Mouse (Mus musculus) embryonic fibroblast, embryonic 13.5 days (primary cell): ENCODE measurements around the gene Dera. TPM values are rescaled to one million over a fixed set of nuclear protein-coding genes. Genes with fewer than 3 reads are reported as not detected.
A peak's percentile ranks its signal among the peaks of the same experiment; 100 is the strongest.

ENCODE experiments used
- H3K27ac ChIP-seq: 2 replicates; pipeline ENCODE4 v1.5.1; 2012; ENCODE audit warnings: low read length, control low read depth, inconsistent platforms; ENCODE audit not compliant: insufficient read depth
- H3K4me1 ChIP-seq: 2 replicates; pipeline ENCODE4 v1.6.1; 2011; ENCODE audit warnings: low read length; ENCODE audit not compliant: control insufficient read depth, insufficient read depth
- H3K4me3 ChIP-seq: 2 replicates; pipeline ENCODE4 v1.5.1; 2011; ENCODE audit warnings: mild to moderate bottlenecking, control low read depth, low read length; ENCODE audit not compliant: insufficient read depth
- CTCF ChIP-seq: IDR thresholded peaks from 2 replicates; pipeline ENCODE4 v1.5.1; 2011; ENCODE audit warnings: mild to moderate bottlenecking, control low read depth, low read length, moderate library complexity, borderline replicate concordance; ENCODE audit not compliant: insufficient read depth
- POLR2A ChIP-seq: IDR thresholded peaks from 2 replicates; pipeline ENCODE4 v1.6.1; 2011; ENCODE audit warnings: low read depth, mild to moderate bottlenecking, control low read depth, low read length, moderate library complexity
- polyA plus RNA-seq: library from polyadenylated mRNA; stranded (reverse); fragments of >200 nt; gene quantifications from 2 replicates; pipeline ENCODE4 v1.2.4, GENCODE M21; 2011; ENCODE audit warnings: low read depth; ENCODE audit not compliant: missing spikeins, insufficient read length

The Dera gene
- polyA plus RNA-seq, 1 experiment, result 24.4 TPM

- H3K4me1 ChIP-seq, result no peaks in the 10 kb centered on the region
- no peak overlapping the region for H3K4me3 ChIP-seq
- no peak overlapping the region for H3K27ac ChIP-seq
- TF ChIP-seq POLR2A (no peak), CTCF (peak; percentile 83; the same call in 1 of the 2 replicates)
These were observed 117.8 kb downstream of the Dera start for GRCm38 (mm10) chr6:137872055-137872735.

GRCm38 (mm10) chr6:137874471-137875244 lies 120.3 kb downstream of the Dera start:
- Histone ChIP-seq H3K4me3 (no peak overlapping the region), H3K27ac (no peak overlapping the region), H3K4me1 (no peaks in the 10 kb centered on the region)
- TF ChIP-seq POLR2A (no peak), CTCF (no peak)

GRCm38 (mm10) chr6:137885644-137886043 lies 131.3 kb downstream of the Dera start:
- H3K4me3 ChIP-seq, result no peak overlapping the region
- TF ChIP-seq POLR2A, result no peak
- TF ChIP-seq CTCF, result no peak
- H3K4me1 ChIP-seq, result no peaks in the 10 kb centered on the region
- H3K27ac ChIP-seq, result no peak overlapping the region

GRCm38 (mm10) chr6:137886210-137886979 lies 132.0 kb downstream of the Dera start:
- H3K4me1 ChIP-seq, result no peaks in the 10 kb centered on the region
- no peak for TF ChIP-seq POLR2A
- no peak overlapping the region for H3K4me3 ChIP-seq
- no peak overlapping the region for H3K27ac ChIP-seq

GRCm38 (mm10) chr6:137887258-137887657 lies 132.9 kb downstream of the Dera start:
- TF ChIP-seq POLR2A (no peak), CTCF (no peak)
- no peak overlapping the region for H3K4me3 ChIP-seq
- H3K27ac ChIP-seq, result no peak overlapping the region
- H3K4me1 ChIP-seq, result no peaks in the 10 kb centered on the region

GRCm38 (mm10) chr6:137897671-137898070 lies 143.3 kb downstream of the Dera start:
- no peak overlapping the region for H3K4me3 ChIP-seq
- no peak overlapping the region for H3K27ac ChIP-seq
- H3K4me1 ChIP-seq, result no peaks in the 10 kb centered on the region
- TF ChIP-seq POLR2A (no peak), CTCF (no peak)

- Histone ChIP-seq H3K4me3 (no peak overlapping the region), H3K27ac (no peak overlapping the region), H3K4me1 (no peaks in the 10 kb centered on the region)
- TF ChIP-seq POLR2A (no peak), CTCF (no peak)
These were observed 146.9 kb downstream of the Dera start for GRCm38 (mm10) chr6:137901255-137901654.

Other genes with a start within 250 kb of the Dera start
- 48.4 and 53.6 TPM in 2 replicates for gene Eps8, start 99.7 kb upstream of the Dera start, polyA plus RNA-seq
- 117 and 124 TPM in 2 replicates for gene Strap, start 19.5 kb upstream of the Dera start, polyA plus RNA-seq